Mouse (Mus musculus) forebrain, postnatal 0 days (tissue): ENCODE measurements around the gene Pkp2. TPM values are rescaled to one million over a fixed set of nuclear protein-coding genes. Genes with fewer than 3 reads are reported as not detected.

ENCODE experiments used
- ATAC-seq: fragments of 200-750 bp; cut with Nextera tagmentation; 2 replicates; pipeline ENCODE4 v1.8.0; 2017; ENCODE audit warnings: mild to moderate bottlenecking, moderate library complexity
- DNase-seq: peaks from one replicate; pipeline ENCODE4 v3.0.0-alpha.2; 2015
- H3K27ac ChIP-seq: fragments of 300-500 bp; sonication (generic); 2 replicates; pipeline ENCODE4 v1.5.1; 2014; ENCODE audit warnings: low read depth, mild to moderate bottlenecking, antibody characterized with exemption, low read length, moderate library complexity, mixed read lengths
- H3K27me3 ChIP-seq: fragments of 300-500 bp; sonication (generic); 2 replicates; pipeline ENCODE4 v1.6.1; 2014; ENCODE audit warnings: mild to moderate bottlenecking, low read length, mixed read lengths; ENCODE audit not compliant: insufficient read depth
- H3K36me3 ChIP-seq: fragments of 300-500 bp; sonication (generic); 2 replicates; pipeline ENCODE4 v1.6.1; 2014; ENCODE audit warnings: mild to moderate bottlenecking, moderate library complexity; ENCODE audit not compliant: insufficient read depth
- H3K4me1 ChIP-seq: fragments of 300-500 bp; sonication (generic); 2 replicates; pipeline ENCODE4 v1.6.1; 2014; ENCODE audit warnings: antibody characterized with exemption; ENCODE audit not compliant: insufficient read depth
- H3K4me2 ChIP-seq: fragments of 300-500 bp; sonication (generic); 2 replicates; pipeline ENCODE4 v1.6.1; 2014; ENCODE audit warnings: low read depth, mild to moderate bottlenecking, moderate library complexity
- H3K4me3 ChIP-seq: fragments of 300-500 bp; sonication (generic); 2 replicates; pipeline ENCODE4 v1.5.1; 2014; ENCODE audit warnings: low read depth, low read length, mixed read lengths
- H3K9ac ChIP-seq: fragments of 300-500 bp; sonication (generic); 2 replicates; pipeline ENCODE4 v1.6.1; 2014; ENCODE audit warnings: mild to moderate bottlenecking
- H3K9me3 ChIP-seq: fragments of 300-500 bp; sonication (generic); 2 replicates; pipeline ENCODE4 v1.6.1; 2016; ENCODE audit warnings: low read length
- CTCF ChIP-seq: sonication (generic); IDR thresholded peaks from 2 replicates; pipeline ENCODE4 v1.5.1; 2016; ENCODE audit warnings: antibody characterized with exemption, control low read depth, low read depth
- WGBS: fragments of 180-500 bp; shearing (Covaris S2); extraction: QIAGEN DNeasy Blood & Tissue Kit; methylation state at CpG from one replicate; pipeline ENCODE4 v1.1.7; 2014; 5-methylcytosine and 5-hydroxymethylcytosine counted together
- polyA plus RNA-seq: library from polyadenylated mRNA; unstranded; fragments of >200 nt; fragmentation: Nextera tagmentation; extraction: Ambion mirVana; gene quantifications from 2 replicates; pipeline ENCODE4 v1.2.1, GENCODE M21; 2015
- total RNA-seq: library from RNA; depleted of rRNA; stranded (reverse); fragments of >200 nt; gene quantifications from 2 replicates; pipeline ENCODE4 v1.2.3, GENCODE M21; 2014

Pkp2 gene
- total and polyA plus RNA-seq, 2 experiments from 2014 or later, result 0.84 to 1.7 TPM

GRCm38 (mm10) chr16:16238356-16238755, 25.2 kb downstream of the Pkp2 start:
- Histone ChIP-seq H3K4me2 (no peak overlapping the region), H3K27me3 (no peaks in the 10 kb centered on the region), H3K9me3 (no peaks in the 10 kb centered on the region), H3K36me3 (no peaks in the 10 kb centered on the region), H3K4me3 (no peak overlapping the region), H3K4me1 (no peaks in the 10 kb centered on the region), H3K9ac (no peak overlapping the region), H3K27ac (no peak overlapping the region)
- no peak for TF ChIP-seq CTCF
- no peak for DNase-seq
- ATAC-seq, result no peak
- 83% methylated on average over 2 of the region's 2 CpGs for WGBS

GRCm38 (mm10) chr16:16244711-16245110, 31.6 kb downstream of the Pkp2 start:
- Histone ChIP-seq H3K4me3 (no peak overlapping the region), H3K36me3 (no peaks in the 10 kb centered on the region), H3K4me1 (no peaks in the 10 kb centered on the region), H3K9ac (no peak overlapping the region), H3K27ac (no peak overlapping the region), H3K4me2 (no peak overlapping the region), H3K9me3 (no peaks in the 10 kb centered on the region), H3K27me3 (no peaks in the 10 kb centered on the region)
- no peak for TF ChIP-seq CTCF
- whole genome bisulfite sequencing, result 59% methylated on average over 2 of the region's 2 CpGs
- DNase-seq (no peak), ATAC-seq (no peak)

GRCm38 (mm10) chr16:16250470-16250869, 37.4 kb downstream of the Pkp2 start:
- H3K36me3 ChIP-seq, result no peaks in the 10 kb centered on the region
- H3K9ac ChIP-seq, result no peak overlapping the region
- DNase-seq (no peak), ATAC-seq (no peak)
- H3K27me3 ChIP-seq, result no peaks in the 10 kb centered on the region
- no peaks in the 10 kb centered on the region for H3K9me3 ChIP-seq
- TF ChIP-seq CTCF, result no peak
- no peak overlapping the region for H3K27ac ChIP-seq
- H3K4me1 ChIP-seq, result no peaks in the 10 kb centered on the region
- WGBS, result 61% methylated on average over 2 of the region's 2 CpGs
- no peak overlapping the region for H3K4me2 ChIP-seq
- no peak overlapping the region for H3K4me3 ChIP-seq

- no peaks in the 10 kb centered on the region for H3K4me1 ChIP-seq
- H3K27ac ChIP-seq, result no peak overlapping the region
- DNase-seq (peak; percentile 10), ATAC-seq (peak; percentile 83)
- H3K27me3 ChIP-seq, result no peaks in the 10 kb centered on the region
- H3K4me3 ChIP-seq, result no peak overlapping the region
- no peak for TF ChIP-seq CTCF
- no peak overlapping the region for H3K9ac ChIP-seq
- H3K4me2 ChIP-seq, result no peak overlapping the region
- H3K36me3 ChIP-seq, result no peaks in the 10 kb centered on the region
- 18% methylated on average over 4 of the region's 4 CpGs for WGBS
- no peaks in the 10 kb centered on the region for H3K9me3 ChIP-seq
Observed at GRCm38 (mm10) chr16:16253326-16254074, 40.4 kb downstream of the Pkp2 start.

- Histone ChIP-seq H3K4me3 (no peak overlapping the region), H3K4me2 (no peak overlapping the region), H3K9me3 (no peaks in the 10 kb centered on the region), H3K36me3 (no peaks in the 10 kb centered on the region), H3K27me3 (no peaks in the 10 kb centered on the region), H3K9ac (no peak overlapping the region), H3K4me1 (no peaks in the 10 kb centered on the region), H3K27ac (no peak overlapping the region)
- TF ChIP-seq CTCF, result no peak
- no peak for ATAC-seq
- DNase-seq, result no peak
- 85% methylated on average over 1 of the region's 1 CpGs for WGBS
Observed at GRCm38 (mm10) chr16:16255217-16255616, 42.1 kb downstream of the Pkp2 start.

- ATAC-seq, result no peak
- Histone ChIP-seq H3K4me3 (no peak overlapping the region), H3K4me2 (no peak overlapping the region), H3K27me3 (no peaks in the 10 kb centered on the region), H3K9me3 (no peaks in the 10 kb centered on the region), H3K9ac (no peak overlapping the region), H3K36me3 (no peaks in the 10 kb centered on the region), H3K27ac (no peak overlapping the region), H3K4me1 (no peaks in the 10 kb centered on the region)
- no peak for TF ChIP-seq CTCF
- 77% methylated on average over 7 of the region's 7 CpGs for WGBS
- no peak for DNase-seq
Observed at GRCm38 (mm10) chr16:16255874-16256273, 42.8 kb downstream of the Pkp2 start.

GRCm38 (mm10) chr16:16256672-16257071, 43.6 kb downstream of the Pkp2 start:
- H3K36me3 ChIP-seq, result no peaks in the 10 kb centered on the region
- no peak for DNase-seq
- H3K27me3 ChIP-seq, result no peaks in the 10 kb centered on the region
- no peak for ATAC-seq
- 78% methylated on average over 1 of the region's 1 CpGs for WGBS
- H3K27ac ChIP-seq, result no peak overlapping the region
- no peak overlapping the region for H3K4me2 ChIP-seq
- no peak for TF ChIP-seq CTCF
- no peak overlapping the region for H3K9ac ChIP-seq
- H3K4me3 ChIP-seq, result no peak overlapping the region
- no peaks in the 10 kb centered on the region for H3K9me3 ChIP-seq
- no peaks in the 10 kb centered on the region for H3K4me1 ChIP-seq
